Mouse (Mus musculus) hindbrain, embryonic 10.5 days (tissue): ENCODE data around the gene Actg1. TPM values are rescaled to one million over a fixed set of nuclear protein-coding genes. Genes with fewer than 3 reads are reported as not detected.

ENCODE experiments used
- DNase-seq: peaks from one replicate; pipeline ENCODE4 v3.0.0-alpha.2; 2017; ENCODE audit warnings: low spot score
- H3K27ac ChIP-seq: fragments of 300-500 bp; sonication (generic); 2 replicates; pipeline ENCODE4 v1.5.1; 2016; ENCODE audit warnings: mild to moderate bottlenecking, moderate library complexity
- H3K27me3 ChIP-seq: fragments of 300-500 bp; sonication (generic); 2 replicates; pipeline ENCODE4 v1.6.1; 2016; ENCODE audit warnings: mild to moderate bottlenecking; ENCODE audit not compliant: poor library complexity, insufficient read depth, severe bottlenecking
- H3K36me3 ChIP-seq: fragments of 300-500 bp; sonication (generic); 2 replicates; pipeline ENCODE4 v1.6.1; 2016; ENCODE audit warnings: mild to moderate bottlenecking, moderate library complexity
- H3K4me1 ChIP-seq: fragments of 300-500 bp; sonication (generic); replicated peaks from 2 replicates; pipeline ENCODE4 v1.6.1; 2016; ENCODE audit warnings: mild to moderate bottlenecking
- H3K4me3 ChIP-seq: fragments of 300-500 bp; sonication (generic); 2 replicates; pipeline ENCODE4 v1.5.1; 2016; ENCODE audit warnings: mild to moderate bottlenecking, moderate library complexity
- H3K9me3 ChIP-seq: fragments of 300-500 bp; sonication (generic); 2 replicates; pipeline ENCODE4 v1.6.1; 2016; ENCODE audit warnings: mild to moderate bottlenecking, moderate library complexity
- WGBS: fragments of 180-500 bp; shearing (Covaris S2); methylation state at CpG from one replicate; pipeline ENCODE4 v1.1.7; 2016; 5-methylcytosine and 5-hydroxymethylcytosine counted together
- polyA plus RNA-seq: library from polyadenylated mRNA; unstranded; fragments of >200 nt; fragmentation: Nextera tagmentation; extraction: Ambion mirVana; gene quantifications from 2 replicates; pipeline ENCODE4 v1.2.1, GENCODE M21; 2016

Actg1 gene
- polyA plus RNA-seq, 1 experiment from 2014 or later: 3,536 TPM

DNA sequence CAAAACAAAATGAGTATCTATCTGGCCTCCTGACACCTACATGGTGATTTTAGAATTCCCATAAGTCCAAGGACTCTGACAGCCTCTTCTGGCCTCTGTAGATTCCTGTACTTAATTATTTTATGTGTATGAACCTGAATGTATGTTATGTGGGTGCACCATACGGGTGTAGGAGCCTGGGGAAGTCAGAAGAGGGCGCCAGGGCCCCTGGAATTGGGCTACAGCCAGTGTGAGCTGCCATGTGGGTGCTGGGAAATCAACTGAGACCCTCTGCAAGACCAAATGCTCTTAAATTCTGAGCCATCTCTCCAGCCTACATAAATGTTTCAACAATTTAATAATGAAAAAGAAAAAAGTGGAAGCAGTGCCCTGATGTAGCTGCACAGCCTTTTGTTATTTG lies 10.9 kb downstream of the Actg1 start:
- Histone ChIP-seq H3K9me3 (peaks cover 15% of the 10 kb centered on the region; the same call in 1 of the 2 replicates), H3K27me3 (no peaks in the 10 kb centered on the region), H3K27ac (no peak overlapping the region), H3K36me3 (no peaks in the 10 kb centered on the region), H3K4me3 (no peak overlapping the region), H3K4me1 (0 out of 2 replicates have a peak, but pooled peaks cover 3% of the 10 kb centered on the region)
- 56% methylated on average over 2 of the region's 2 CpGs for WGBS
- DNase-seq: no peak

DNA sequence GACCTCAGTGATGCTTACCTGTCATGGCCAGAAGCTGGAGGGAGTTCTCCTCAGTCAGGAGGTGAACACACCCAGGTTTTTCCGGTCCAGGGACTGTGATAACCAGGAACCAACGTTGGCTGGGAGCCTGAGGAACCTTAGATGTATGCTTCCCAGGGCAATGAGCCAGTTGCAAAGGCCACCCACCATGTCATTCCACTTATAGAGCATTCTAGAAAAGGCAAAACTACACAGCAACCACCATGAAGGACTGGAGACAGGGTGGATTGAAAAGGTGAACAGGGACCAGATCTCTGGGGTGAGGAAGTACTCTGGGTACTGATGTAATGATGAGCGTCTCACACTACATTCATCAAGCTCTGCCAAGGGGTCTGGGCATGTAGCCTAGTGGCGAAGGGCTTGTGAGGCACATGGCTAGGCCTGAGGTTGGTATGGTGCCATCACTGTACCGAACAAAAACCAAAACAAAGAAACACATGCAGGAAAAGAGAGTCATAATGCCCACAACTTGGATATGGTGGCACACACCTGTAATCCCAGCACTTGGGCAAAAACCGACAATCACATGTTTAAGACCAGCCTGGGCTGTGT lies 12.8 kb downstream of the Actg1 start:
- Histone ChIP-seq H3K36me3 (no peaks in the 10 kb centered on the region), H3K4me1 (0 out of 2 replicates have a peak, but pooled peaks cover 3% of the 10 kb centered on the region), H3K27ac (no peak overlapping the region), H3K27me3 (no peaks in the 10 kb centered on the region), H3K4me3 (no peak overlapping the region), H3K9me3 (peaks cover 21% of the 10 kb centered on the region)
- 85% methylated on average over 6 of the region's 6 CpGs for WGBS
- no peak for DNase-seq

DNA sequence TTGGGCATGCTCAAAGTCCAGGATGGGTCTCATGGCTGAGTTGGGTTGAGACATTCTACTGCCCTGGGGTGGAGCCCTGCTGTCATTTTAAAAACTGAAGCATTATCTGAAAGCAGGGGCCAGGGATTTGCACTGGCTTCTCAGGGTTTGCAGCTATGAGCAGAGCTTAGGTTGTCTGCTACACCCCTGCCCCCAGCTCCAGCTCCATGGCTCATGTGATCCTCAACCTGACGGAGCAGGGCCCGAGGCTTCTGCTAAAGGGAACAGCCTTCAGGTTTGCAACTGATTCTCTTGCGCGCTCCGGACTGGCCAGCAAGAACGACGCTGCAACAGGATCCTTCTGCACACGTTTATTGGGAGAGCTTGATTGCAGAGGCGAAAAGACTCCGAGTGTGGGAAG lies 28.2 kb downstream of the Actg1 start:
- 97% methylated on average over 10 of the region's 10 CpGs for WGBS
- H3K9me3 ChIP-seq: 0 out of 2 replicates have a peak, but pooled peaks cover 2% of the 10 kb centered on the region
- H3K36me3 ChIP-seq: no peaks in the 10 kb centered on the region
- H3K4me1 ChIP-seq: peaks cover 24% of the 10 kb centered on the region
- H3K27ac ChIP-seq: no peak overlapping the region
- no peak for DNase-seq
- no peak overlapping the region for H3K4me3 ChIP-seq
- no peaks in the 10 kb centered on the region for H3K27me3 ChIP-seq

DNA sequence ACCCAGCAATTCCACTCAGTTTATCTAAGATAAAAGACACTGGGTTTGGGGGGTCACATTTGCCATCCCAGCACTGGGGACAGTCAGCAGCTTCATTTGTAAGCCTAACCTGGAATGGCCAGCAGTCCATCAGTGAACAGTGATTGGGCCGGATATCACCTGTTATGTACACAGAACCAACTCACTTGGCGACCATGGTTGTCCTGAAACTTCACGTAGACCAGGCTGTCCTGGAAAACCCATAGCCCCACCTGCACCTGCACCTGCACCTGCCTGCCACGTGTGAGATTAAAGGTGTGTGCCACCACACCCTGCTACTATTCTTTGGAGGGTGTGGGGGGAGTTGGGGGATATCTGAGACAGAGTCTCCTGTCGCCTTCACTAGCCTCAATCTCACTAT lies 29.0 kb downstream of the Actg1 start:
- DNase-seq: no peak
- H3K36me3 ChIP-seq: no peaks in the 10 kb centered on the region
- peaks cover 32% of the 10 kb centered on the region for H3K4me1 ChIP-seq
- 0 out of 2 replicates have a peak, but pooled peaks cover 2% of the 10 kb centered on the region for H3K9me3 ChIP-seq
- no peak overlapping the region for H3K4me3 ChIP-seq
- WGBS: 92% methylated on average over 5 of the region's 5 CpGs
- H3K27ac ChIP-seq: no peak overlapping the region
- no peaks in the 10 kb centered on the region for H3K27me3 ChIP-seq

DNA sequence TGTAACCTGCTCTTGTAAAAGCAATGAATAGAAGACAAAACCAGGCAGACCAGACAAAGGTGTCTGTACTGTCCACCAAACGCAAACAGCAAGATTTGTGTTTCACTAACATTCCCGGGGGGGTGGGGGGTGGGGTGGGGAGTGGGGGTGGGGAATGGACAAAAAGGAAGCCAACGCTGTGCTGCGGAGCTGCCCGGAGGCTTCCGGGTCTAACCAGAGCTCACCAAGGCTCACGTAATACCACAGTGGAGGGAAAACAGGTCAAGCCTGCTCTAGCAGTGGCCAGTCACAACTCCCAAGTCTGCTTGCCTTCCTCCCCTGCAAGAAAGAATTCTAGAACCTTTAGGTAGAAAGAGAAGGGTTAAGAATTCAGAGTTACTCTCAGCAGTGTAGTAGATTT lies 30.9 kb downstream of the Actg1 start:
- Histone ChIP-seq H3K9me3 (0 out of 2 replicates have a peak, but pooled peaks cover 2% of the 10 kb centered on the region), H3K4me1 (peaks cover 42% of the 10 kb centered on the region), H3K4me3 (peak overlapping the region; percentile 64), H3K27ac (peak overlapping the region; percentile 95), H3K27me3 (no peaks in the 10 kb centered on the region), H3K36me3 (no peaks in the 10 kb centered on the region)
- 62% methylated on average over 7 of the region's 7 CpGs for WGBS
- DNase-seq: peak; percentile 4

DNA sequence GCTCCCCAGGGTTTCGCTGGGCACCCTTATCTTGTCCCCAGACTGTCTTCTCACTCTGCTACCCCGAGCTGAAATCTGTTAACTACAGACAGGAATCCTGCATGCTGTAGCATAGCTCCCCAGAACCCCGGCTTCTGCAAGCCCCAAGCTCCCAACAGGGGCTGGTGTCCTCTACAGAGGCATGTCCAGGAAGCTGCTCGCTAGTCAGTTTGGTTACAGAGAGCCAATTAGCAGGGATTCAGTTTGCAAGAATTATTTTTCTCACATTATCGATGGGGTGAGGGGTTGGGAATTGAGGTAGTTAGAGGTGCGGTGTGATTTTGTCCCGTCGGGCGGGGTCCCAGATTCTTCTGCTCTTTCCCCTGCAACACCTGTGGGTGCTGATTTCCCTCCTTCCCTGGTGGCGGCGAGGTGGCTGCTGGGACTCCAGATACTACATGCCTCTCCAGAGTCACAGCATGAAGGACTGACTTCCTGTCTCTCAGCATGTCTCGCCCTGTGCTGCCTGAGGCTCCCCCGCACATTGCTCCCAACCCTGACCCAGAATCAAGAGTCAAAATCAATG lies 31.6 kb downstream of the Actg1 start:
- 0 out of 2 replicates have a peak, but pooled peaks cover 2% of the 10 kb centered on the region for H3K9me3 ChIP-seq
- no peaks in the 10 kb centered on the region for H3K27me3 ChIP-seq
- H3K36me3 ChIP-seq: no peaks in the 10 kb centered on the region
- peaks cover 47% of the 10 kb centered on the region for H3K4me1 ChIP-seq
- H3K27ac ChIP-seq: peak overlapping the region; percentile 95
- H3K4me3 ChIP-seq: peak overlapping the region; percentile 64
- DNase-seq: peak; percentile 30
- WGBS: 25% methylated on average over 13 of the region's 13 CpGs

DNA sequence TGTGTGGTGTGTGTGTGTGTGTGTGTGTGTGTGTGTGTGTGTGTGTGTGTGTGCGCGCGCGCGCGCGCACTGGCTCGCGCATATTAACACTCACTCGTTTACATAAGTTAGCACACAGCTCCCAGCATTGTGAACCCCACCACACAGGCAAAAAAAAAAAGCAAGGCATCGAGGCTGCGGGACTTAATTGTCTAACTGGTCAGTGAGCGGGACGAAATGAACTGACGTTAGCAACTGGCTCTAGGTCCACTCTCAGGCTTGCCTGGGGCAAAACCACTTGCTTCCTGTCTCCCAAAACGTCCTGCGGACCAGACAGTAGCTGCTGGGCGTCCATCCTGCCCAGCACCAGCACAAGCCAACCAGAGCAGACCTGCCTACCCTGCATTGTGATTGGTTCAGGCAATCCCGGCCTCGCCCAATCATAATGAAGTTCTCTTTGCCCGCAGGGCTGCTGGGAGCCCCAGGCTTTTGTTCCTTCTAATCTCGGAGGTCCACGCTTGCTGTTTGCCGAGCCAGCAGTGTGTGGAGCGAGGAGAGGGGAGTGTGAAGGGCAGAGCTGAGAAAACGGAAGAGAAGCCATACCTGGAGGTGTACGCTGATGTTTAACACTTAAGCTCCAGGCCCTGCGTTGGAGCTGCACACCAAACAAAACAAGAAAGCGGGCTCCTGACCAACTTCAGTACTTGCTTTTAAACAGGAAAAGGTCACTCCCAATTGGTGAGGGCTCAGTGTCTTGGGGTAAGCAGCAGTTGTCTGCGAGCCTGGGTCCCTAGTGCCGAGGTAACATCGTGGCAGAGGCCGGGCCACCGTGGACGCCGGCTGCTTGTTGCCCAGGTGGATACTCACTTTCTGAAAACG lies 32.3 kb downstream of the Actg1 start:
- DNase-seq: peak; percentile 94
- WGBS: 5% methylated on average over 37 of the region's 37 CpGs
- H3K36me3 ChIP-seq: no peaks in the 10 kb centered on the region

DNA sequence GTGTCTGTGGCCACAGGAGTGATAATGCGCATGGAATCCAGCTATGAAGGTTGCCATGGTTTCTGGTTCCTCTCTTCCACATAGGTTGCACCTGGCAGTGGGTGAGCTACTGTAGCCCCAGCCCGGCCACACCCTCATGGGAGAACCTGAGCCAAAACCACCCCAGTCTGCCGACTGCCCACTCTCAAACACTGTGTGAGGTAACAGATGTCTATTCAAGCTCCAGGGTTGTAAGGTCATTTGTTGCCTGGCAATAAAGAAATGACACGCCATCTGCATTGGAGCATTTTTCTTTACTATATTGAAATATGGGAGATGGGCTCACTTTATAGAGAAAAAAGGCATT lies 33.0 kb downstream of the Actg1 start:
- Histone ChIP-seq H3K9me3 (0 out of 2 replicates have a peak, but pooled peaks cover 2% of the 10 kb centered on the region), H3K36me3 (no peaks in the 10 kb centered on the region), H3K4me3 (peak overlapping the region; percentile 64), H3K27me3 (no peaks in the 10 kb centered on the region), H3K4me1 (peaks cover 61% of the 10 kb centered on the region), H3K27ac (peak overlapping the region; percentile 95)
- WGBS: 36% methylated on average over 4 of the region's 4 CpGs
- DNase-seq: peak; percentile 26

More for the DNA sequence above, 32.3 kb downstream of the Actg1 start:
- Histone ChIP-seq H3K27me3 (no peaks in the 10 kb centered on the region), H3K4me3 (peak overlapping the region; percentile 64), H3K4me1 (peaks cover 54% of the 10 kb centered on the region), H3K27ac (peak overlapping the region; percentile 95), H3K9me3 (0 out of 2 replicates have a peak, but pooled peaks cover 2% of the 10 kb centered on the region)

DNA sequence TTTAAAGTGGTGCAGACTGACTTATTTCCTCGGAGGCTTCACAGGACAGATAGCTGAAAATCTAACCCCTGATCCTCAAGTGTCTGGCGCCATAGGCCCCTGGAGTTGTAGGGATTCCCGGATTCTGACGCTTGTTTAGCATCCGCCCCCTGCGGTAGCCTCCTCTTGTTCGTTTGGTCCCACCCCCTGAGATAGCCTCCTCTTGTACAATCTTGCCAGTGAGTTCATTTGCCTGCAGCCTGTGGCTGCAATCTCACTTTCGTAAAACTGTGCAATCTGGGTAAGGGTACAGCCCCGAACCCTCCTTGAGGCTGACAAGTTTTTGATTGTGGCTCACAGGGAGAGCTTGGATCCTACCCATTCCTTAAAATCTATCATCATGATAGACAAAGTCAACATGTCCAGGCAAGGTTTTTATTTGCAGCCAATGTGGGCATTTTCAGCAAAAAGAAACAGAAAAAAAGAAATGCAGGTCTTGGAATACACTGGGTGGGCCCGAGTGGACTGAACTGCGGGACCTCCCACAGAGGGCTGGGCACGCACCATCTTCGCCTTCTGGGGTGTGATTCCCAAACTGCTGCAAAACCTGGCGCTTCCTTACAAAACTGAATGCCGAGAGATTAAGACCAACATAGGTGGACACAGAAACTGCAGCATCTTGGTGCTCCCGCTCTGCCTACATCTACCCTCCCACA lies 33.5 kb downstream of the Actg1 start:
- H3K4me1 ChIP-seq: peaks cover 64% of the 10 kb centered on the region
- H3K4me3 ChIP-seq: peak overlapping the region; percentile 64
- peak overlapping the region; percentile 95 for H3K27ac ChIP-seq
- H3K9me3 ChIP-seq: no peaks in the 10 kb centered on the region
- H3K27me3 ChIP-seq: no peaks in the 10 kb centered on the region
- peak; percentile 11 for DNase-seq
- WGBS: 43% methylated on average over 16 of the region's 16 CpGs
- no peaks in the 10 kb centered on the region for H3K36me3 ChIP-seq

DNA sequence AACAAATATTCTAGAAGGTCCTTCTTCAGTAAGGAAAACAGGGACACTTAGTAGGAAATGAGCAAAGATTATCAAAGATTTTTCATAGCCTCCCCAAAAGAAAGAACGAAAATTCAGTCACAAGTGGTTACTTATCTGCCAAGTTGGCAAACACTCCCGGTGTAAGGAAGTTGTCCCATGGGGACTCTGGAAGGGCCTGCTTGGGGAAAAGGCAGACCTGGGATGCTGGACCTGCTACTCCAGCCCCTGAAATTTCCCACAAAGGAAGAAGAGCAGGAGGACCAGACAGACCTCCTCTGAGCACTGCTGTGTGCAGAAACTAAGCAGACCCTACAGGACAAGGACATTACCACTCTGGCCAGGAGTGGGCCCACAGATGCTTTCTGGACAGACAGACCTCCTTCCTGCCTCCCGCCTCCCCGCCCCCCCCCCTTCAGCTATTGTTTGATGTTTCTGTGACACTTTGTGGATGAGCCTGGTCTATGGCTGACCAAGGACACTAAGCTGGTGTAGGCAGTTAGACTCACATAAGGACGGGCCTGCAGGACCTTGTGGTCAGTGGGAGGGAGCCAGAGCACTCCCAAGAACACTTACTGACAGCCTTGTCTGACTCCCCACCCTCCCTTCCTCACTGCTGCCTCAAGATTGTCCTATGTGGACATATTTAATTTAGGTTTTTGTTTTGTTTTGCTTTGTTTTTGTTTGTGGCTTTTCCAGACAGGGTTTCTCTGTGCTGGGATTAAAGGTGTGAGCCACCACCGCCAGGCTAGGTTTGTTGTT lies 34.2 kb downstream of the Actg1 start:
- Histone ChIP-seq H3K27ac (peak overlapping the region; percentile 95), H3K9me3 (no peaks in the 10 kb centered on the region), H3K4me3 (0 out of 2 replicates have a peak overlapping the region, but pooled peaks have one; percentile 1), H3K27me3 (peaks cover 1% of the 10 kb centered on the region; the same call in 1 of the 2 replicates), H3K36me3 (no peaks in the 10 kb centered on the region), H3K4me1 (peaks cover 64% of the 10 kb centered on the region)
- peak; percentile 2 for DNase-seq
- 52% methylated on average over 6 of the region's 6 CpGs for WGBS

DNA sequence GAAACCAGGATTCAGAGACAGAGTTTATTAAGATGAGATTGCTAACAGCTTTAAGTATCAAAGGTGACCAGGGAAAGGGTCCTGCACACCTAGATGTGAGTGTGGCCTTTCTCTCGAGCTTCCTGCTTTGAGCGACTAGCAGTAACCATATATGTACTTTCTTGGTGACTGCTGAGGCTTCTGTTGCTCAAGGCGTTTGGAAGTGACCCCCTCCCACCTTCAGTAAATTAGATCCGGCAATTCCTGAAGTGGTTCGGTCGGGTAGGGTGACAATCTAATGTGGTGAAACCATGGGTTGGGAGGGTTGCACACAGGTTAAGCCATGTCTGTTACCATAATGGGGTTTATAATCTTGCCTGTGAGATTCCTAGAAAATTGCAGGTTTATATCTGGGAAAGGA lies 36.3 kb downstream of the Actg1 start:
- H3K4me3 ChIP-seq: peak overlapping the region; percentile 59; the same call in 1 of the 2 replicates
- no peak for DNase-seq
- H3K4me1 ChIP-seq: peaks cover 75% of the 10 kb centered on the region
- H3K27me3 ChIP-seq: peaks cover 12% of the 10 kb centered on the region
- H3K36me3 ChIP-seq: no peaks in the 10 kb centered on the region
- peak overlapping the region; percentile 97 for H3K27ac ChIP-seq
- no peaks in the 10 kb centered on the region for H3K9me3 ChIP-seq
- 78% methylated on average over 6 of the region's 6 CpGs for WGBS

DNA sequence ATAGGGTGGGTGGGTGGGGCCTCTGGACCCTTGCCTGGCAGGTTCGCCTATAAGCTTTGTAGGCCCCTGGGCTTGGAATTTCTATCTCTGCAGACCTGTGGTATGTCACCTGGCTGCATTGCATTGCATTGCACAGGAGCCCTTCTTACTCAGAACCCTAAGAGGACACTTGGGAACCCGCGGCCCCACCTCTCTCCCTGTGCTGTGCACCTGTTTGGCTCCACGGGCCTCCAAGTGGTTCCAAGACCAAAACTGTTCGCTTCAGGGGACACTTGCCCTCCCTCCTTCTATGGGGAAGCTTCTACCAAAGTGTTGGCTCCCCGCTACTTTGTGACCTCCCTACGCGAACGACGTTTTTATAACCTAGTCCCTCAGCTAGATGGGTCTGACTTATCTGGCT lies 36.8 kb downstream of the Actg1 start:
- Histone ChIP-seq H3K4me3 (peak overlapping the region; percentile 59), H3K9me3 (no peaks in the 10 kb centered on the region), H3K27ac (peak overlapping the region; percentile 97), H3K4me1 (peaks cover 75% of the 10 kb centered on the region), H3K27me3 (peaks cover 17% of the 10 kb centered on the region), H3K36me3 (no peaks in the 10 kb centered on the region)
- 47% methylated on average over 10 of the region's 10 CpGs for WGBS
- no peak for DNase-seq
